Mouse (Mus musculus) thymus, adult 18-20 months (tissue): ENCODE measurements around the gene Olfr164.

Experiments
- DNase-seq, 2 experiments: peaks; one replicate each; pipeline ENCODE4 v3.0.0; 2022; ENCODE audit warnings: mixed read lengths in 2 of 2

Olfr164 gene

GRCm38 (mm10) chr16:19313964-19314363 is at the start of gene Olfr164:
TSS of gene Olfr164 (minus strand) at chr16:19314064.
- DNase-seq: no peak

GRCm38 (mm10) chr16:19349111-19349510 is 35.2 kb upstream of the Olfr164 start:
- DNase-seq: no peak

DNA sequence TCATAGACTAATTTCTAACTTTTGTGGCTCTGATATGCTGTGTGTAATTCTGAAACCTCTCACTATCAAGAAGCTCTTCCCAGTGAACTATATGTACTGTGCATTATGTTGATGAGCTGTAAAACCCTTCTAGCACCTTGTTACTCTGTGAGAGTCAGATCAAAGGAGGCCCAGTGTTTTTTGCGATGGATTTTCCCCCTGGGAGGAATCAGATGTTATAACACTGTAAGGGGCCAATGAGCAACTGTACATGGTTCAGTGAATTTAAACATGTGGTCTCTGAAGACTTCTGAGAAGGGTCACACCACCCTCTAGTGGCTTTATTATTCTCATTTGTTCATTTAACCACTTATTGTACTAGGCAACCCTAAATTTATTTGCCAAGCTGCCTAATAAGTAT is 50.6 kb downstream of the Olfr164 start:
- DNase-seq: no peak

DNA sequence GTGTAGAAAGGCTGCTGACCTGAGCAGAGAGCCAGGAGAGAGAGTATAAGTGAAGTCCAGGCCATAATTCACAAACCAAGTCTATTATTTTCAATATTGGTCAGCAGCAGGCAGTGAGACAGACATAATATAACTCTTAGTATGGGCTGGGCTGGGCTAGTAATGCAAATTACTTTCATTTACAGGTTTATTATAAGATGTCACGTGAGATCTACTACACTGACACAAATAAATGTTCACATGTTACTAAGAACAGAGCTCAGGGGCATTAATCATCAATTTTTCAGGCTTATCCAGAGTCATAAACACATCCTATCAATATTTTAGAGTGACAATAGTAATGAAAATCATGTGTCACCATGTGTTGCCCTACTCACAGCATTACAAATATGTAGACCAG is 53.1 kb downstream of the Olfr164 start:
- no peak for DNase-seq

DNA sequence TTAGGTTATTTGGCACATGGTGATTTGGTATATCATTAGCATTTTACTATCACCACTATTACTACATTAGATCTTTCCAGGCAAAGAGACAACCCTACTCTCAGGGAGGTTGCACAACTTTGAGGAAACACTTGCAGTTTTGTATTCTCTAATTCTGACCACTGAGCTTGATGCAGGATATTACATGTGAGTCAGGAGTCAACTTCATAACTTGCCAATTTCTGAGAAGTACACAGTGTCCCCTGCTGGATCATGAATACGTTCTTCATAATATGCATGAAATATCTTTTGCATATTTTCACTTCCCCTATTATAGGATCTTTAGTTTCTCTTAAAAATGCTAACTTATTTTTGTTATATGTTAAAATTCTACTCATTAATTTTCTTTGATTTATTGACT is 68.0 kb downstream of the Olfr164 start:
- DNase-seq: no peak

DNA sequence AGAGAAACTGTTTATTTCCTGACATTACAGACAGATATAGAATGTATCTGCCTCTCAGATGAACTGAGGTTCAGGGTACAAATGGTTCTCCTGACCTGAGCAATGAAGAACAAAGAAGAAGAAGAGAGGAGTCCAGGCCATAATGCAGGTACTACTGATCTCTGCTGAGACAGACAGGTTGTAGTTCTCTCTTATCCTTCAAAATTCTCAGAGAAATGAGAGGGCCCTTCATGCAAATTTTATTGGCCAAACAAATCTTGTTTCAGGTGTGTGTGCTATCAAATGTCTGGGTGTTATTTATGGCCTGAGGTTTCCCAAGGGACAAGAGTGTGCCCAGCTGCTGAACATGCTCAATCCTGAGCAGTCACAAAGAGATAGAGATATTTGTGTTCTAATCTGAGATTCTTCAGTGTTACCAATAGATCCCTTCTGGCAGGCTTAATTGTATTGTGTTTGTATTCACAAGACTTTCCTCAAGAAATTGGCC is 72.3 kb downstream of the Olfr164 start:
- DNase-seq: no peak

- no peak for DNase-seq
Measured at GRCm38 (mm10) chr16:19240792-19241538, 72.9 kb downstream of the Olfr164 start.

- no peak for DNase-seq
Measured at GRCm38 (mm10) chr16:19236719-19237118, 77.1 kb downstream of the Olfr164 start.
